Mouse (Mus musculus): ENCODE results near the gene Maz. TPM values are rescaled to one million over a fixed set of nuclear protein-coding genes. Genes with fewer than 3 reads are reported as not detected.

Gene Maz
- polyA plus RNA-seq, 1 experiment from 2014 or later: 61.9 TPM

GRCm38 (mm10) chr7:127013385-127013784 lies 13.5 kb downstream of the Maz start:
- 97% methylated on average over 6 of the region's 6 CpGs for WGBS
- no peak overlapping the region for H3K27ac ChIP-seq (ENCODE audit: low read depth)
- no peak overlapping the region for H3K4me3 ChIP-seq (ENCODE audit: low read depth, low read length)
- DNase-seq (ENCODE audit: low spot score) (no peak), ATAC-seq (replicated peaks; ENCODE audit: low FRiP score, low TSS enrichment, low read depth) (no peak)
- peaks cover 25% of the 10 kb centered on the region for H3K36me3 ChIP-seq (ENCODE audit: control insufficient read depth, insufficient read depth, low read length)
- H3K4me2 ChIP-seq (ENCODE audit: low read length): no peak overlapping the region
- H3K4me1 ChIP-seq (replicated peaks; ENCODE audit: control insufficient read depth, insufficient read depth, low read length): peaks cover 34% of the 10 kb centered on the region
- H3K9ac ChIP-seq (ENCODE audit: low read length): no peak overlapping the region
- H3K9me3 ChIP-seq (ENCODE audit: control insufficient read depth, low read length): no peaks in the 10 kb centered on the region
- no peaks in the 10 kb centered on the region for H3K27me3 ChIP-seq (replicated peaks; ENCODE audit: control insufficient read depth, insufficient read depth, low read length)

GRCm38 (mm10) chr7:127012845-127013244 lies 14.0 kb downstream of the Maz start:
- WGBS: 94% methylated on average over 10 of the region's 10 CpGs
- Histone ChIP-seq H3K27me3 (replicated peaks; ENCODE audit: control insufficient read depth, insufficient read depth, low read length) (no peaks in the 10 kb centered on the region), H3K4me2 (ENCODE audit: low read length) (no peak overlapping the region)

GRCm38 (mm10) chr7:127012374-127012773 lies 14.5 kb downstream of the Maz start:
- Histone ChIP-seq H3K4me2 (ENCODE audit: low read length) (no peak overlapping the region), H3K4me1 (replicated peaks; ENCODE audit: control insufficient read depth, insufficient read depth, low read length) (peaks cover 32% of the 10 kb centered on the region), H3K27me3 (replicated peaks; ENCODE audit: control insufficient read depth, insufficient read depth, low read length) (no peaks in the 10 kb centered on the region), H3K4me3 (ENCODE audit: low read depth, low read length) (no peak overlapping the region), H3K27ac (ENCODE audit: low read depth) (no peak overlapping the region), H3K36me3 (ENCODE audit: control insufficient read depth, insufficient read depth, low read length) (peaks cover 25% of the 10 kb centered on the region), H3K9ac (ENCODE audit: low read length) (no peak overlapping the region), H3K9me3 (ENCODE audit: control insufficient read depth, low read length) (no peaks in the 10 kb centered on the region)
- WGBS: 83% methylated on average over 6 of the region's 6 CpGs
- no peak for ATAC-seq (replicated peaks; ENCODE audit: low FRiP score, low TSS enrichment, low read depth)
- DNase-seq (ENCODE audit: low spot score): no peak

More at GRCm38 (mm10) chr7:127012845-127013244, 14.0 kb downstream of the Maz start:
- DNase-seq (ENCODE audit: low spot score): no peak
- Histone ChIP-seq H3K27ac (ENCODE audit: low read depth) (no peak overlapping the region), H3K4me3 (ENCODE audit: low read depth, low read length) (no peak overlapping the region), H3K9me3 (ENCODE audit: control insufficient read depth, low read length) (no peaks in the 10 kb centered on the region), H3K4me1 (replicated peaks; ENCODE audit: control insufficient read depth, insufficient read depth, low read length) (peaks cover 34% of the 10 kb centered on the region), H3K36me3 (ENCODE audit: control insufficient read depth, insufficient read depth, low read length) (peaks cover 25% of the 10 kb centered on the region), H3K9ac (ENCODE audit: low read length) (no peak overlapping the region)
- no peak for ATAC-seq (replicated peaks; ENCODE audit: low FRiP score, low TSS enrichment, low read depth)

- Histone ChIP-seq H3K4me3 (ENCODE audit: low read depth, low read length) (no peak overlapping the region), H3K27ac (ENCODE audit: low read depth) (no peak overlapping the region), H3K4me2 (ENCODE audit: low read length) (no peak overlapping the region), H3K9me3 (ENCODE audit: control insufficient read depth, low read length) (no peaks in the 10 kb centered on the region), H3K27me3 (replicated peaks; ENCODE audit: control insufficient read depth, insufficient read depth, low read length) (no peaks in the 10 kb centered on the region), H3K4me1 (replicated peaks; ENCODE audit: control insufficient read depth, insufficient read depth, low read length) (peaks cover 32% of the 10 kb centered on the region), H3K9ac (ENCODE audit: low read length) (no peak overlapping the region), H3K36me3 (ENCODE audit: control insufficient read depth, insufficient read depth, low read length) (peaks cover 25% of the 10 kb centered on the region)
- DNase-seq (ENCODE audit: low spot score): no peak
- no peak for ATAC-seq (replicated peaks; ENCODE audit: low FRiP score, low TSS enrichment, low read depth)
- 81% methylated on average over 2 of the region's 2 CpGs for WGBS
Measured at GRCm38 (mm10) chr7:127011717-127012116, 15.1 kb downstream of the Maz start.

- no peak for ATAC-seq (replicated peaks; ENCODE audit: low FRiP score, low TSS enrichment, low read depth)
- no peak overlapping the region for H3K27ac ChIP-seq (ENCODE audit: low read depth)
- no peak overlapping the region for H3K4me3 ChIP-seq (ENCODE audit: low read depth, low read length)
- no peaks in the 10 kb centered on the region for H3K9me3 ChIP-seq (ENCODE audit: control insufficient read depth, low read length)
- no peaks in the 10 kb centered on the region for H3K27me3 ChIP-seq (replicated peaks; ENCODE audit: control insufficient read depth, insufficient read depth, low read length)
- no peak overlapping the region for H3K9ac ChIP-seq (ENCODE audit: low read length)
- no peak for DNase-seq (ENCODE audit: low spot score)
- peaks cover 32% of the 10 kb centered on the region for H3K4me1 ChIP-seq (replicated peaks; ENCODE audit: control insufficient read depth, insufficient read depth, low read length)
- WGBS: 91% methylated on average over 2 of the region's 2 CpGs
- H3K4me2 ChIP-seq (ENCODE audit: low read length): no peak overlapping the region
- peaks cover 25% of the 10 kb centered on the region for H3K36me3 ChIP-seq (ENCODE audit: control insufficient read depth, insufficient read depth, low read length)
Measured at GRCm38 (mm10) chr7:127011051-127011450, 15.8 kb downstream of the Maz start.

GRCm38 (mm10) chr7:127009307-127010085 lies 17.3 kb downstream of the Maz start:
- WGBS: 83% methylated on average over 17 of the region's 17 CpGs
- H3K4me3 ChIP-seq (ENCODE audit: low read depth, low read length): no peak overlapping the region
- no peak for DNase-seq (ENCODE audit: low spot score)
- ATAC-seq (replicated peaks; ENCODE audit: low FRiP score, low TSS enrichment, low read depth): 0 out of 2 replicates have a peak, but pooled peaks have one; percentile 3
- H3K27ac ChIP-seq (ENCODE audit: low read depth): peak overlapping the region; percentile 79
- no peak overlapping the region for H3K4me2 ChIP-seq (ENCODE audit: low read length)
- no peaks in the 10 kb centered on the region for H3K9me3 ChIP-seq (ENCODE audit: control insufficient read depth, low read length)
- H3K9ac ChIP-seq (ENCODE audit: low read length): no peak overlapping the region
- H3K36me3 ChIP-seq (ENCODE audit: control insufficient read depth, insufficient read depth, low read length): peaks cover 15% of the 10 kb centered on the region
- H3K4me1 ChIP-seq (replicated peaks; ENCODE audit: control insufficient read depth, insufficient read depth, low read length): peaks cover 22% of the 10 kb centered on the region
- no peaks in the 10 kb centered on the region for H3K27me3 ChIP-seq (replicated peaks; ENCODE audit: control insufficient read depth, insufficient read depth, low read length)

GRCm38 (mm10) chr7:127008239-127009019 lies 18.4 kb downstream of the Maz start:
- H3K27me3 ChIP-seq (replicated peaks; ENCODE audit: control insufficient read depth, insufficient read depth, low read length): no peaks in the 10 kb centered on the region
- peak overlapping the region; percentile 79 for H3K27ac ChIP-seq (ENCODE audit: low read depth)
- WGBS: 45% methylated on average over 9 of the region's 9 CpGs
- no peak overlapping the region for H3K9ac ChIP-seq (ENCODE audit: low read length)
- ATAC-seq (replicated peaks; ENCODE audit: low FRiP score, low TSS enrichment, low read depth) (peak; percentile 85), DNase-seq (ENCODE audit: low spot score) (peak; percentile 79)
- H3K9me3 ChIP-seq (ENCODE audit: control insufficient read depth, low read length): no peaks in the 10 kb centered on the region
- 0 out of 2 replicates have a peak overlapping the region, but pooled peaks have one; percentile 0 for H3K4me2 ChIP-seq (ENCODE audit: low read length)
- H3K4me1 ChIP-seq (replicated peaks; ENCODE audit: control insufficient read depth, insufficient read depth, low read length): peaks cover 18% of the 10 kb centered on the region
- H3K36me3 ChIP-seq (ENCODE audit: control insufficient read depth, insufficient read depth, low read length): peaks cover 10% of the 10 kb centered on the region
- no peak overlapping the region for H3K4me3 ChIP-seq (ENCODE audit: low read depth, low read length)

- no peak overlapping the region for H3K4me2 ChIP-seq (ENCODE audit: low read length)
- no peaks in the 10 kb centered on the region for H3K9me3 ChIP-seq (ENCODE audit: control insufficient read depth, low read length)
- H3K4me1 ChIP-seq (replicated peaks; ENCODE audit: control insufficient read depth, insufficient read depth, low read length): peaks cover 18% of the 10 kb centered on the region
- 0 out of 2 replicates have a peak, but pooled peaks cover under 1% of the 10 kb centered on the region for H3K36me3 ChIP-seq (ENCODE audit: control insufficient read depth, insufficient read depth, low read length)
- WGBS: 83% methylated on average over 6 of the region's 6 CpGs
- H3K27me3 ChIP-seq (replicated peaks; ENCODE audit: control insufficient read depth, insufficient read depth, low read length): no peaks in the 10 kb centered on the region
- DNase-seq (ENCODE audit: low spot score) (no peak), ATAC-seq (replicated peaks; ENCODE audit: low FRiP score, low TSS enrichment, low read depth) (no peak)
- no peak overlapping the region for H3K4me3 ChIP-seq (ENCODE audit: low read depth, low read length)
- no peak overlapping the region for H3K27ac ChIP-seq (ENCODE audit: low read depth)
- H3K9ac ChIP-seq (ENCODE audit: low read length): no peak overlapping the region
Measured at GRCm38 (mm10) chr7:127007313-127008024, 19.4 kb downstream of the Maz start.
